Mouse (Mus musculus) embryonic facial prominence, embryonic 13.5 days (tissue): ENCODE measurements at regions not wholly inside any gene's neighbourhood (a gene's known extent, or its start where the extent isn't known, plus 50 kb on each side); places are given as distances from the start of the nearest gene placed in this dataset.

ENCODE experiments used
- ATAC-seq: fragments of 200-750 bp; cut with Nextera tagmentation; 2 replicates; pipeline ENCODE4 v1.8.0; 2017; ENCODE audit warnings: low read depth; ENCODE audit not compliant: insufficient number of reproducible peaks, insufficient read depth, low FRiP score, low TSS enrichment
- H3K27ac ChIP-seq: fragments of 300-500 bp; sonication (generic); 2 replicates; pipeline ENCODE4 v1.5.1; 2015; ENCODE audit warnings: moderate library complexity, mild to moderate bottlenecking, inconsistent platforms
- H3K27me3 ChIP-seq: fragments of 300-500 bp; sonication (generic); 2 replicates; pipeline ENCODE4 v1.6.1; 2015; ENCODE audit warnings: mild to moderate bottlenecking, inconsistent platforms
- H3K36me3 ChIP-seq: fragments of 300-500 bp; sonication (generic); 2 replicates; pipeline ENCODE4 v1.6.1; 2015; ENCODE audit warnings: mild to moderate bottlenecking, inconsistent platforms
- H3K4me1 ChIP-seq: fragments of 300-500 bp; sonication (generic); 2 replicates; pipeline ENCODE4 v1.6.1; 2015; ENCODE audit warnings: inconsistent platforms
- H3K4me2 ChIP-seq: fragments of 300-500 bp; sonication (generic); 2 replicates; pipeline ENCODE4 v1.6.1; 2015; ENCODE audit warnings: moderate library complexity, mild to moderate bottlenecking, inconsistent platforms
- H3K4me3 ChIP-seq: fragments of 300-500 bp; sonication (generic); 2 replicates; pipeline ENCODE4 v1.5.1; 2015; ENCODE audit warnings: mild to moderate bottlenecking, inconsistent platforms
- H3K9ac ChIP-seq: fragments of 300-500 bp; sonication (generic); 2 replicates; pipeline ENCODE4 v1.6.1; 2015; ENCODE audit warnings: mild to moderate bottlenecking, inconsistent platforms
- H3K9me3 ChIP-seq: fragments of 300-500 bp; sonication (generic); 2 replicates; pipeline ENCODE4 v1.6.1; 2016; ENCODE audit warnings: inconsistent platforms
- WGBS: fragments of 180-500 bp; shearing (Covaris S2); methylation state at CpG from one replicate; pipeline ENCODE4 v1.1.7; 2015; ENCODE audit warnings: mixed read lengths; 5-methylcytosine and 5-hydroxymethylcytosine counted together

DNA sequence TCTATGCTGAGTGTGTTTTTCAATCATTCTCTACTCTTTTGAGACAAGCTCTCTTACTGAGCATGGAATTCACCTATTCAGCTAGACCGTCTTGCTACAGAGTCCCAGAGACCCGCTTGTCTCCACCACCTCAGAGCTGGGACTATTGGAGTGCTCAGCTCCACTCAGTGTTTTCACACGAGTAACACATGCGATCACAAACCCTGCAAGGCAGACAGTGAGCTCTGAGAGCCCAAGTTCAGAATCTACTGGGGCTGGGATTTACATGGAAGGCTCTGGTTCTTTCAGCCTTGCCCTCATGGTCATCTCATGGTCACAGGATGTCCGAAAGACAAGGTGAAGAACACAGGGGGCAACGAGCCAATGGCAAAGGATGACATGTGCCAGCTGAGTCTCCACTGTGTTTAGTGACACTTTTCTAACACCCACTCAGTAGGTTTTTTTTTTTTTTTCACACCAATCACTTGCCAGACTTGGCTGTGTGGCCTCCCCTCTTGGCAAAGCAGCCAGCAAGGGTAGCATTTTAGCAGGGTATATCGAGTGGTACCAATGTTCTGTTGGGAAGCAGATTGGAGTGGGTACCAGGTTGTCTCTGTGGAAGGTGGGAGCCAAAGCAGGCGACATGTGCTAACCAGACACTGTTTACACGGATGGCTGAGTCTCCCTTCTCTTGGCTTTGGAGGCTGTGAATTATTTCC is 51.2 kb upstream of the Gtsf1l start:
- H3K4me3 ChIP-seq, result no peak overlapping the region
- no peak for ATAC-seq
- 82% methylated on average over 9 of the region's 9 CpGs for WGBS
- no peaks in the 10 kb centered on the region for H3K36me3 ChIP-seq
- peaks cover 10% of the 10 kb centered on the region for H3K4me1 ChIP-seq
- no peak overlapping the region for H3K4me2 ChIP-seq
- H3K27me3 ChIP-seq, result 0 out of 2 replicates have a peak, but pooled peaks cover under 1% of the 10 kb centered on the region
- H3K9ac ChIP-seq, result no peak overlapping the region
- H3K27ac ChIP-seq, result no peak overlapping the region
- no peaks in the 10 kb centered on the region for H3K9me3 ChIP-seq

DNA sequence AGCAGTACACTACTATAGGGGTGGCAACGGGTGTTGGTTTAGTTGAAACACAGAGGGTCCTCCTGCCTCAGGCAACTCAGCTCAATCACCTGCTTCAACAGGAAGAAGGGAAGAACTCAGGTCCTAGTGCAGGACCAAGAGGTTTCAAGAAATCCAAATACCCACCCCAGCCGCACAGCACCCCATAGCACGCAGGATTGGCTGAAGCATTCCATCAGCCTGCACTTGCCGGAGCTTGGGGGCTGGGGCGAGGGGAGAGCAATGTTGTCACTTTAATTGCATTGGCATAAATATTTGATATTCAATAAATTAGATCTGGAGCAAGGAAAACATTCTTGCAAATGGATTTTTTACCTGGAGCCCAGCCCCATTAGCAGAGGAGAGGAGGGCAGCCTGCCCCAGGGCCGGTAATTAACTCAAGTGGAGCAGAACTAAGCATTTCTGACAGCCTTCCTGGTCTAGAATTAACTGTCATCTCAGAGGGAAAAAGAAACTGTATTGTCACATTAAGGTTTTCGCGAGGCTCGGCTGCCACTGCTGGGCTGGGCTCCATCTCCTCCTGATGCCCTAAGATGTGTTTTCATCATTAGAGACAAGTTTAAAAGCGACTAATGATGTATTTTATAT is 55.2 kb upstream of the Gtsf1l start:
- Histone ChIP-seq H3K36me3 (no peaks in the 10 kb centered on the region), H3K27ac (no peak overlapping the region), H3K4me2 (peak overlapping the region; percentile 20; the same call in 1 of the 2 replicates), H3K27me3 (0 out of 2 replicates have a peak, but pooled peaks cover 2% of the 10 kb centered on the region), H3K4me3 (no peak overlapping the region), H3K9ac (no peak overlapping the region), H3K9me3 (no peaks in the 10 kb centered on the region), H3K4me1 (peaks cover 10% of the 10 kb centered on the region)
- ATAC-seq, result no peak
- WGBS, result 34% methylated on average over 10 of the region's 10 CpGs

GRCm38 (mm10) chr2:163143413-163143812 is 55.8 kb upstream of the Gtsf1l start:
- peak overlapping the region; percentile 20 for H3K4me2 ChIP-seq
- 40% methylated on average over 13 of the region's 13 CpGs for WGBS

DNA sequence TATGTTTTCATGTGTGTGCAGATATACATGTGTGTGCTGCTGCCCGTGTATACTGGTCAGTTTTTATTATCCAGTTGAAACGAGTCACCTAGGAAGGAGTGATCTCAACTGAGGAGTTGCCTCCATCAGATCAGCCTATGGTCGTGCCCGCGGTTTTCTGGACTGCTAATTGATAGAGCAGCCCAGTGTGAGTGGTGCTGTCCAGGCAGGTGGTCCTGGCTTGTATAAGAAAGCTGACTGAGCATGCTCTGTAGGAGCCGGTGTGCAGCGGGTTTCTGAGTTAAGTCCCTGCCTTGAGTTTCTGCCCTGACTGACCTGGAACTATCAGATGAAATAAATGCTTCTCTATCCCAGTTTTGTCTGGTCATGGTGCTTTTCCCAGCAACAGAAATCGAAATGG is 56.9 kb upstream of the Tox2 start:
- Histone ChIP-seq H3K27me3 (0 out of 2 replicates have a peak, but pooled peaks cover 2% of the 10 kb centered on the region), H3K4me3 (no peak overlapping the region), H3K4me2 (no peak overlapping the region), H3K36me3 (no peaks in the 10 kb centered on the region), H3K27ac (no peak overlapping the region), H3K4me1 (peaks cover 10% of the 10 kb centered on the region), H3K9ac (no peak overlapping the region), H3K9me3 (no peaks in the 10 kb centered on the region)
- 85% methylated on average over 8 of the region's 8 CpGs for WGBS
- no peak for ATAC-seq

More at GRCm38 (mm10) chr2:163143413-163143812, 55.8 kb upstream of the Gtsf1l start:
- Histone ChIP-seq H3K4me3 (no peak overlapping the region), H3K9me3 (no peaks in the 10 kb centered on the region), H3K4me1 (peaks cover 10% of the 10 kb centered on the region), H3K9ac (no peak overlapping the region), H3K36me3 (no peaks in the 10 kb centered on the region), H3K27ac (no peak overlapping the region), H3K27me3 (0 out of 2 replicates have a peak, but pooled peaks cover 2% of the 10 kb centered on the region)
- no peak for ATAC-seq

GRCm38 (mm10) chr2:163146481-163146880 is 56.4 kb upstream of the Tox2 start:
- H3K4me3 ChIP-seq, result no peak overlapping the region
- no peak overlapping the region for H3K4me2 ChIP-seq
- peaks cover 10% of the 10 kb centered on the region for H3K4me1 ChIP-seq
- WGBS, result 82% methylated on average over 4 of the region's 4 CpGs
- H3K9me3 ChIP-seq, result no peaks in the 10 kb centered on the region
- 0 out of 2 replicates have a peak, but pooled peaks cover 2% of the 10 kb centered on the region for H3K27me3 ChIP-seq
- no peak overlapping the region for H3K27ac ChIP-seq
- H3K36me3 ChIP-seq, result no peaks in the 10 kb centered on the region
- no peak overlapping the region for H3K9ac ChIP-seq
- ATAC-seq, result no peak

DNA sequence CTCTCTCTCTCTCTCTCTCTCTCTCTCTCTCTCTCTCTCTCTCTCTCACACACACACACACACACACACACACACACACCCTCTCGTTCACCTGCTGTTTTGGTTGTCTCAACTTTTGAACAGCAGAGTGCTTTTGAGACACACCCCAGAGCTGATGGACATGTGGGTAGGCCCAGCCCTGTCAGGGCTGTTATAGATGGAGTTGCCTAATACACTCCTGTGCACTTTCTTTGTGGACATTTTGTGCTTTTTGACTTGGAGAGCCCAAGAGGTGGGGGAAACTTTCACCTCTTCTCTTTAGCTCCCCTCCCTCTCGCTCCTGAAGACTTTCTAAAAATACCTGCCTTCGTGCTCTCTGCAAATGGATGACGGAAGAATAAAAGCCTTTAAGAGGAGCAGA is 55.5 kb upstream of the Tox2 start:
- Histone ChIP-seq H3K9me3 (no peaks in the 10 kb centered on the region), H3K4me2 (no peak overlapping the region), H3K27ac (no peak overlapping the region), H3K4me3 (no peak overlapping the region), H3K4me1 (peaks cover 10% of the 10 kb centered on the region), H3K27me3 (0 out of 2 replicates have a peak, but pooled peaks cover 2% of the 10 kb centered on the region), H3K36me3 (no peaks in the 10 kb centered on the region), H3K9ac (no peak overlapping the region)
- ATAC-seq, result no peak
- 79% methylated on average over 4 of the region's 4 CpGs for WGBS

DNA sequence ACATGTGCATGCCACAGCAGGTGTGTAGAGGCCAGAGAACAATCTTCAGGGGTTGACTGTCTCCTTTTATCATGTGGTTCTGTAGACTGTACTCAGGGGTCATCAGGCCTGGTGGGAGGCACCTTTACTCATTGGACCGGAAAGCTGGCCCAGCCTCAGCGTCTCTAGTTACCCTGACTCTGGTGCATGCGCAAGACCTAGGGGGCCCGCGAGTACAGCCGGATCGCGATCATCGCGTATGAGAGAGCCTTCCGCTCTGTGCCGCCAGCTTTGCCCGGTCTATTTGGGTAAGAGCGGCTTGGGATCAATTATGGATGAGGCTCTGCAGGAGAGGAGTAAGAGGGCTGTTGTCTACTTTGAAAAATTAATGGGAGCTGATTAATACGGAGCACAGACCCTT is 51.9 kb upstream of the Tox2 start:
- Histone ChIP-seq H3K27ac (no peak overlapping the region), H3K9ac (no peak overlapping the region), H3K4me2 (no peak overlapping the region), H3K27me3 (no peaks in the 10 kb centered on the region), H3K9me3 (no peaks in the 10 kb centered on the region), H3K4me1 (no peaks in the 10 kb centered on the region), H3K4me3 (no peak overlapping the region), H3K36me3 (no peaks in the 10 kb centered on the region)
- ATAC-seq, result no peak
- 78% methylated on average over 15 of the region's 15 CpGs for WGBS

DNA sequence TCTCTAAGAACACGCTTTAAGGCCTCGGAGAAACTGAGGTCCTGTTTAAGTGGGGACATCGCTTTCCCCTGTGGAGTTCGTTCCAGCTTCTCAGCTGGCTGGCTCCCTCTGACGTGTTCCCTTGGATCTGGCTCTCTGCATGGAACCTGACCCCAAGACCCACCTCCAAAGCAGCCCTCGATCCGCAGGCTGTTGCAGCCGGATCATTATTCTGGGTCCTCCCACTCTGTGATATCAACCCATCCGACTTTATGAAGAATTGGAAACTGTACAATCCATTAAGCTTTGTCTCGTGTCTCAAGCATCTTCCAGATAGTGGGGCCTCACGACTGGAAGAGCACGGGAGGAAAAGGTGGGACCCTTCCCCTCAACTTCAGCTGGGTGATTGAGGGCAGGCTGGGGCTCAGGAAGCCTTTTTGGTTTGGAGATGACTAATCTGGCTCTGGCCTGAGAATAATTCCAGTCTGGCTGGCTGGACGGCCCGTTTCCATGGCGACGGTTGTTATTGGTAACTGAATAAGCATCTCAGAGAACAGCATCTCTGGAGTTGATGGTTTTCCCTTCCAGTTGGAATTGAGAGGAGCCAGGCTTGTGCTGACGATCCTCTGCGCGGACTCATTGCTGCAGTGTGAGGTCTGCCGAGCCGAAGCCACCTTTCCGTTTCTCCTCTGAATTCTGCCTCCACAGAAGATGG is 50.4 kb upstream of the Tox2 start:
- ATAC-seq, result no peak
- H3K9ac ChIP-seq, result no peak overlapping the region
- no peaks in the 10 kb centered on the region for H3K27me3 ChIP-seq
- no peaks in the 10 kb centered on the region for H3K4me1 ChIP-seq
- H3K36me3 ChIP-seq, result no peaks in the 10 kb centered on the region
- H3K4me2 ChIP-seq, result no peak overlapping the region
- no peak overlapping the region for H3K27ac ChIP-seq
- no peaks in the 10 kb centered on the region for H3K9me3 ChIP-seq
- H3K4me3 ChIP-seq, result no peak overlapping the region
- WGBS, result 69% methylated on average over 22 of the region's 22 CpGs
